Mouse (Mus musculus) gastrocnemius, postnatal 4 days (tissue): Measurements from ENCODE around the gene Tax1bp3. TPM values are rescaled to one million over a fixed set of nuclear protein-coding genes. Genes with fewer than 3 reads are reported as not detected.

ENCODE experiments used
- DNase-seq, 2 experiments: peaks; one replicate each; pipeline ENCODE4 v3.0.0; 2021 to 2022; ENCODE audit warnings: low spot score in 2 of 2, mixed read lengths in 2 of 2
- total RNA-seq, 2 experiments: library from RNA; stranded (reverse); gene quantifications; 2 replicates each; pipeline ENCODE4 v1.2.3; 2021

The Tax1bp3 gene
- total RNA-seq, 2 experiments from 2014 or later = 52.8 to 57.5 TPM

- DNase-seq = no peak
Measured at GRCm38 (mm10) chr11:73225856-73226255, 49.0 kb downstream of the Tax1bp3 start.

GRCm38 (mm10) chr11:73228881-73229280, 52.0 kb downstream of the Tax1bp3 start:
- DNase-seq = no peak

- DNase-seq = no peak
Measured at GRCm38 (mm10) chr11:73230081-73230480, 53.2 kb downstream of the Tax1bp3 start.

- no peak for DNase-seq
Measured at GRCm38 (mm10) chr11:73232513-73232912, 55.6 kb downstream of the Tax1bp3 start.

Other genes starting within 250 kb of the Tax1bp3 start
- gene Atp2a3, start 215.9 kb upstream of the Tax1bp3 start, total RNA-seq = 10 to 100 TPM; 19.0 to 24.8 TPM
- gene P2rx1, start 178.0 kb upstream of the Tax1bp3 start, total RNA-seq = 1 to 10 TPM; 2.3 to 3.1 TPM
- gene Camkk1, start 158.1 kb upstream of the Tax1bp3 start, total RNA-seq = 1 to 10 TPM; 5.4 to 6.2 TPM
- 1 to 10 TPM; 8.6 to 10.0 TPM for gene Ncbp3, start 129.3 kb upstream of the Tax1bp3 start, total RNA-seq
- gene Itgae, start 86.5 kb upstream of the Tax1bp3 start, total RNA-seq = under 1 TPM; 0.07 to 0.16 TPM
- gene Haspin, start 38.8 kb upstream of the Tax1bp3 start, total RNA-seq = 1 to 10 TPM; 2.9 to 3.0 TPM
- 1 to 10 TPM; 6.2 to 7.1 TPM for gene P2rx5, start 16.7 kb upstream of the Tax1bp3 start, total RNA-seq
- gene Emc6, start within 50 bp of the Tax1bp3 start, total RNA-seq = 10 to 100 TPM; 60.1 to 67.3 TPM
- 10 to 100 TPM; 13.8 to 14.0 TPM for gene Ctns, start 22.0 kb downstream of the Tax1bp3 start, total RNA-seq
- gene Shpk, start 22.4 kb downstream of the Tax1bp3 start, total RNA-seq = 1 to 10 TPM; 1.7 to 2.1 TPM
- under 1 TPM; 0.31 to 0.52 TPM for gene Trpv1, start 57.2 kb downstream of the Tax1bp3 start, total RNA-seq
- under 1 TPM in 1 of 2 experiments, not detected in 1; 0.05 TPM for gene Trpv3, start 90.3 kb downstream of the Tax1bp3 start, total RNA-seq
- 1 to 10 TPM; 2.1 to 2.4 TPM for gene Aspa, start 152.5 kb downstream of the Tax1bp3 start, total RNA-seq
- gene Gm49340, start 152.7 kb downstream of the Tax1bp3 start, total RNA-seq = not detected
- gene Spata22, start 152.7 kb downstream of the Tax1bp3 start, total RNA-seq = not detected
- gene Olfr20, start 173.7 kb downstream of the Tax1bp3 start, total RNA-seq = not detected
- gene Olfr376, start 194.2 kb downstream of the Tax1bp3 start, total RNA-seq = not detected
- not detected for gene Olfr1, start 222.5 kb downstream of the Tax1bp3 start, total RNA-seq